Mouse (Mus musculus) adrenal gland, adult 18-20 months (tissue): ENCODE measurements around the gene Col4a5. TPM values are rescaled to one million over a fixed set of nuclear protein-coding genes. Genes with fewer than 3 reads are reported as not detected.

Source experiments
- total RNA-seq, 2 experiments: library from RNA; stranded (reverse); gene quantifications; 1 replicate in 1 of 2; 2 replicates in 1 of 2; pipeline ENCODE4 v1.2.3; 2021

Gene Col4a5
- total RNA-seq, 2 experiments from 2014 or later: 4.0 to 6.8 TPM

Other genes with a start within 250 kb of the Col4a5 start
- gene Col4a6, start 1.3 kb upstream of the Col4a5 start, total RNA-seq: 1 to 10 TPM in 1 of 2 experiments, under 1 TPM in 1; 0.93 to 1.1 TPM
- not detected for gene Irs4, start 249.9 kb downstream of the Col4a5 start, total RNA-seq